Mouse (Mus musculus) limb, embryonic 11.5 days (tissue): ENCODE measurements at regions not wholly inside any gene's neighbourhood (a gene's known extent, or its start where the extent isn't known, plus 50 kb on each side); places are given as distances from the start of the nearest gene placed in this dataset.

ENCODE experiments used
- ATAC-seq: fragments of 200-750 bp; cut with Nextera tagmentation; 2 replicates; pipeline ENCODE4 v1.8.0; 2017; ENCODE audit warnings: low read depth; ENCODE audit not compliant: insufficient number of reproducible peaks, low FRiP score, low TSS enrichment
- DNase-seq: peaks from one replicate; pipeline ENCODE4 v3.0.0-alpha.2; 2015; ENCODE audit warnings: low spot score
- H3K27ac ChIP-seq: fragments of 300-500 bp; sonication (generic); replicated peaks from 2 replicates; pipeline ENCODE4 v1.5.1; 2014; ENCODE audit warnings: low read depth, mild to moderate bottlenecking, low read length
- H3K27me3 ChIP-seq: fragments of 300-500 bp; sonication (generic); 2 replicates; pipeline ENCODE4 v1.6.1; 2014; ENCODE audit warnings: mild to moderate bottlenecking, low read length, mixed read lengths; ENCODE audit not compliant: control insufficient read depth, insufficient read depth
- H3K36me3 ChIP-seq: fragments of 300-500 bp; sonication (generic); 2 replicates; pipeline ENCODE4 v1.6.1; 2014; ENCODE audit warnings: mild to moderate bottlenecking, low read length, moderate library complexity, mixed read lengths; ENCODE audit not compliant: control insufficient read depth, insufficient read depth
- H3K4me1 ChIP-seq: fragments of 300-500 bp; sonication (generic); 2 replicates; pipeline ENCODE4 v1.6.1; 2014; ENCODE audit warnings: low read length, mixed read lengths; ENCODE audit not compliant: control insufficient read depth, insufficient read depth
- H3K4me2 ChIP-seq: fragments of 300-500 bp; sonication (generic); 2 replicates; pipeline ENCODE4 v1.6.1; 2014; ENCODE audit warnings: low read depth, mild to moderate bottlenecking, moderate library complexity; ENCODE audit not compliant: severe bottlenecking
- H3K4me3 ChIP-seq: fragments of 300-500 bp; sonication (generic); 2 replicates; pipeline ENCODE4 v1.5.1; 2014; ENCODE audit warnings: low read depth, low read length
- H3K9ac ChIP-seq: fragments of 300-500 bp; sonication (generic); 2 replicates; pipeline ENCODE4 v1.6.1; 2014; ENCODE audit warnings: mild to moderate bottlenecking, low read length
- H3K9me3 ChIP-seq: fragments of 300-500 bp; sonication (generic); 2 replicates; pipeline ENCODE4 v1.6.1; 2016; ENCODE audit warnings: low read length; ENCODE audit not compliant: control insufficient read depth
- WGBS: fragments of 180-500 bp; shearing (Covaris S2); extraction: QIAGEN DNeasy Blood & Tissue Kit; methylation state at CpG from one replicate; pipeline ENCODE4 v1.1.7; 2014; 5-methylcytosine and 5-hydroxymethylcytosine counted together

DNA sequence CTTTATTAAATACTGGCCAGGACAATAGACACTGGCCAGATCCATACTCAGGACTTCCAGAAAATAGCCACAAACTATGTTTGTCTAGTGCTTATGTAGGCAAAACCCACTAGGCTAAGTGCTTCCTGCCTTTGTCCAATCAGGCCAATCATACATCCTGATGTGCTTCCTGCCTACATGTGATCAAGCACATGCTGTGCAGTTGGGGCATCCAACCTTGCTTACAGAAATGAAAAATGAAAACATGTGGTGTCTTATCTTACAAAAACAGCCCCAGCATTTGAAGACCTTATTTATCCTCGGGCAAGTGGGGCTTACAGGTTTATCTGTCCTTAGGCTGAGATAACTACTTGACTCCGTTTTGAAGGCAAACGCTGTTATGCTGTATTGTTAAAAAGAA, 188.8 kb downstream of the Sec23a start:
- Histone ChIP-seq H3K4me1 (no peaks in the 10 kb centered on the region), H3K27ac (no peak overlapping the region), H3K4me3 (no peak overlapping the region), H3K9ac (no peak overlapping the region), H3K36me3 (no peaks in the 10 kb centered on the region), H3K9me3 (no peaks in the 10 kb centered on the region), H3K4me2 (no peak overlapping the region), H3K27me3 (no peaks in the 10 kb centered on the region)
- DNase-seq, result no peak
- no peak for ATAC-seq
- WGBS, result 79% methylated on average over 3 of the region's 3 CpGs

GRCm38 (mm10) chr12:58804068-58804467, 207.7 kb downstream of the Sec23a start:
- no peak overlapping the region for H3K9ac ChIP-seq
- H3K27ac ChIP-seq, result no peak overlapping the region
- no peaks in the 10 kb centered on the region for H3K9me3 ChIP-seq
- no peak overlapping the region for H3K4me2 ChIP-seq
- no peak overlapping the region for H3K4me3 ChIP-seq
- 40% methylated on average over 6 of the region's 6 CpGs for WGBS
- no peaks in the 10 kb centered on the region for H3K4me1 ChIP-seq
- ATAC-seq (no peak), DNase-seq (no peak)
- H3K27me3 ChIP-seq, result no peaks in the 10 kb centered on the region
- H3K36me3 ChIP-seq, result no peaks in the 10 kb centered on the region

- no peak overlapping the region for H3K27ac ChIP-seq
- no peak overlapping the region for H3K9ac ChIP-seq
- DNase-seq (peak; percentile 92), ATAC-seq (peak; percentile 73; the same call in 1 of the 2 replicates)
- H3K4me3 ChIP-seq, result no peak overlapping the region
- no peak overlapping the region for H3K4me2 ChIP-seq
- H3K9me3 ChIP-seq, result no peaks in the 10 kb centered on the region
- WGBS, result 41% methylated on average over 4 of the region's 4 CpGs
- H3K36me3 ChIP-seq, result no peaks in the 10 kb centered on the region
- no peaks in the 10 kb centered on the region for H3K4me1 ChIP-seq
- no peaks in the 10 kb centered on the region for H3K27me3 ChIP-seq
Measured at GRCm38 (mm10) chr12:58802410-58802809, 209.4 kb downstream of the Sec23a start.
